Mouse (Mus musculus) forebrain, embryonic 12.5 days (tissue): ENCODE results near the gene Rce1. TPM values are rescaled to one million over a fixed set of nuclear protein-coding genes. Genes with fewer than 3 reads are reported as not detected.

Experiments
- ATAC-seq: fragments of 200-750 bp; cut with Nextera tagmentation; 2 replicates; pipeline ENCODE4 v1.8.0; 2017; ENCODE audit warnings: moderate TSS enrichment; ENCODE audit not compliant: low FRiP score
- H3K27ac ChIP-seq: fragments of 300-500 bp; sonication (generic); 2 replicates; pipeline ENCODE4 v1.5.1; 2016; ENCODE audit warnings: mild to moderate bottlenecking
- H3K27me3 ChIP-seq: fragments of 300-500 bp; sonication (generic); 2 replicates; pipeline ENCODE4 v1.6.1; 2016; ENCODE audit warnings: mild to moderate bottlenecking
- H3K36me3 ChIP-seq: fragments of 300-500 bp; sonication (generic); replicated peaks from 2 replicates; pipeline ENCODE4 v1.6.1; 2016; ENCODE audit warnings: mild to moderate bottlenecking
- H3K4me1 ChIP-seq: fragments of 300-500 bp; sonication (generic); 2 replicates; pipeline ENCODE4 v1.6.1; 2016
- H3K4me2 ChIP-seq: fragments of 300-500 bp; sonication (generic); 2 replicates; pipeline ENCODE4 v1.6.1; 2016; ENCODE audit warnings: mild to moderate bottlenecking, moderate library complexity
- H3K4me3 ChIP-seq: fragments of 300-500 bp; sonication (generic); replicated peaks from 2 replicates; pipeline ENCODE4 v1.5.1; 2016; ENCODE audit warnings: mild to moderate bottlenecking
- H3K9ac ChIP-seq: fragments of 300-500 bp; sonication (generic); 2 replicates; pipeline ENCODE4 v1.6.1; 2016; ENCODE audit warnings: mild to moderate bottlenecking
- H3K9me3 ChIP-seq: fragments of 300-500 bp; sonication (generic); 2 replicates; pipeline ENCODE4 v1.6.1; 2016
- whole genome bisulfite sequencing: fragments of 180-500 bp; shearing (Covaris S2); methylation state at CpG from one replicate; pipeline ENCODE4 v1.1.7; 2016; 5-methylcytosine and 5-hydroxymethylcytosine counted together
- polyA plus RNA-seq: library from polyadenylated mRNA; unstranded; fragments of >200 nt; fragmentation: Nextera tagmentation; extraction: Ambion mirVana; gene quantifications from 2 replicates; pipeline ENCODE4 v1.2.1, GENCODE M21; 2016

Gene Rce1
- 57.8 and 63.0 TPM in 2 replicates for polyA plus RNA-seq

DNA sequence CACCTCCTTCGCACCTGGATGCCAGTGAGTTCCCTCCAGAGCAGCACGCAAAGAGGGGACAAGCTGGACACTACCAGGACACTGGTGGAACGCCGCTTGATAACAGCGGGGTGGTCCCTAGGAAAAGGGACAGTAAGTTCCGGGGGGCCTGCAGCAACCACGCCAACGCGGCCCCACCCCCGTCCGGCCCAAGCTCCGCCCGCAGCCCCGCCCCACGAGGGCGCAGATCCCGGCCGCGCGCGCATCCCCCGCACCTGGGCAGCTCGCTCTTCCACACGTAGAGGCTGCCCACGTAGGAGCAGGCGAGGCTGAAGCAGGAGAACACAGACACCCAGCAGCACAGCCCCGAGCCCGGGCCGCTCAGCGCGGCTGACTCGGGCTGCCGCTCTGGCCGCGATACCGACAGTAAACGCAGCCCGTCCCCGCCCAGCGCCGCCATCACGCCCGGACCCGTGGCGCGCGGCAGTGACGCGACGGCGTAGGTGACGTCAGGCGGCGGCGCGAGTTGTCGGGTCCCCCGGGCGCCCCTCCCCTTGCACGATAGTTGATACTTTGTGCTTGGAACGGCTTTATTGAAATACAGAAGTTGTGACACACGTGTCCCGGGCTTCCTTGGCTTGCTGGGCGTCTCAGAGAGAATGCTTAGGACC lies at the start of gene Rce1:
Rce1 (minus strand) TSS at position 463 of the 650 bp plus-strand sequence.
- peaks cover 38% of the 10 kb centered on the region for H3K36me3 ChIP-seq
- peak within 1 kb of the TSS; percentile 93 for H3K9ac ChIP-seq
- peak within 1 kb of the TSS; percentile 88 for H3K27ac ChIP-seq
- WGBS, result under 1% methylated on average over 64 of the region's 64 CpGs
- peak within 1 kb of the TSS; percentile 79 for H3K4me3 ChIP-seq
- H3K27me3 ChIP-seq, result no peaks in the 10 kb centered on the region
- H3K4me2 ChIP-seq, result peak within 1 kb of the TSS; percentile 88
- peak; percentile 84 for ATAC-seq
- H3K9me3 ChIP-seq, result no peaks in the 10 kb centered on the region
- H3K4me1 ChIP-seq, result peaks cover 47% of the 10 kb centered on the region

DNA sequence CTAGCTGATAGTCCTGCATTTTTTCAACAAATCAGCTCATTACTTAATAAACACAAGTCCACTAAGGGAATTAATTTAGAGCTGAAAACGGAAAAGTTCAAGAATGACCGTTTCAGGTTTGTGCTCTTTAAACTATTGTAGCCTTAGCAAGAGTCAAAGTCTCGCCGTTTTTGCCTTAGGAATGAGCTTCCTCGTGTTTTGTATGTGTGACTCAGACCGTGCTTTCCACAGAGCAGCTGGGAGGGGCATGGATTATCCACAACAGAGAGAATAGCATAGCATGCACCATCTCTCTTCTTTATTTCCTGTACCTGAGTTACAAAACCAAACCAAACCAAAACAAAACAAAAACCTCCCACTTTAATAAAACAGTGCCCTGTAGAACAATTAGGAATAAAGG lies 47.0 kb upstream of the Rce1 start:
- H3K4me1 ChIP-seq, result no peaks in the 10 kb centered on the region
- H3K4me3 ChIP-seq, result no peak overlapping the region
- H3K9me3 ChIP-seq, result no peaks in the 10 kb centered on the region
- WGBS, result 55% methylated on average over 6 of the region's 6 CpGs
- H3K27ac ChIP-seq, result no peak overlapping the region
- no peak for ATAC-seq
- no peak overlapping the region for H3K9ac ChIP-seq
- no peaks in the 10 kb centered on the region for H3K36me3 ChIP-seq
- H3K4me2 ChIP-seq, result no peak overlapping the region
- H3K27me3 ChIP-seq, result no peaks in the 10 kb centered on the region

DNA sequence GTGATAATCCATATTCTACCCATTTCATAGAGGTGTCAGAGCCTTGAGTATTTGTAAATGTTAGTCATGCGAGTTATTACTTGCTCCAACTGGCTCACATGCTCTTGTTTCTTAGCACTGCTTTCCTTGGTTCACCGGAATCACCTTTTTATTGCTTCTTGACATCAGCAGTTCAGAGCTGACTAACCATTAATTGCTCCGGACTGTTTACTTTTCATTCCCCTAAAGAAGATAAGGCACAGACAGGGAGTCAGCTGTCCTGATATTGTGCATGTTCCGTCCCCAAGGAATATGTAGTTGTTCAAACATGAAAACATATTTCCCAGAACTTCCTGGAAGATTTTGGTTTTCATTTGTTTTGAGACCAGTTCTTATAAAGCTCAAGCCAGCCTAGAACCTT lies 45.3 kb upstream of the Rce1 start:
- H3K4me2 ChIP-seq, result no peak overlapping the region
- no peak overlapping the region for H3K27ac ChIP-seq
- H3K9me3 ChIP-seq, result no peaks in the 10 kb centered on the region
- H3K9ac ChIP-seq, result no peak overlapping the region
- H3K27me3 ChIP-seq, result no peaks in the 10 kb centered on the region
- H3K4me1 ChIP-seq, result no peaks in the 10 kb centered on the region
- no peak overlapping the region for H3K4me3 ChIP-seq
- no peak for ATAC-seq
- WGBS, result 91% methylated on average over 4 of the region's 4 CpGs
- no peaks in the 10 kb centered on the region for H3K36me3 ChIP-seq

DNA sequence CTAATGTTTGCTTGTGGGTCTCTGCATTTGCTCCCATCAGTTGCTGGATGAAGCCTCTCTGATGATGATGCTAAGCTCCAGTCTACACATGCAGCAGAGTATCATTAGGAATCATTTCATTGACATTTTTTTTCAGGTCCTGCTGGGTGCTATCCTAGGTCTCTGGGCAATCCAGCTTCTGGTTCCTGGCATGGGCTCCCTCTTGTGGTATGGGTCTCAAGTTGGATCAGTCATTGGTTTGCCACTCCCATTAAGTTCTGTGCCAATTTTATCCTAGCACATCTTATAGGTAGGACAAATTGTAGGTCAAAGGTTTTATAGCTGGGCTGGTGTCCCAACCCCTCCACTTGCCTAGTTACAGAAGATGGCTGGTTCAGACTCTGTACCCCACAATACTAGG lies 41.4 kb upstream of the Rce1 start:
- Histone ChIP-seq H3K27me3 (no peaks in the 10 kb centered on the region), H3K4me1 (no peaks in the 10 kb centered on the region), H3K4me2 (no peak overlapping the region), H3K36me3 (no peaks in the 10 kb centered on the region), H3K9ac (no peak overlapping the region), H3K4me3 (no peak overlapping the region), H3K9me3 (no peaks in the 10 kb centered on the region), H3K27ac (no peak overlapping the region)
- no peak for ATAC-seq

DNA sequence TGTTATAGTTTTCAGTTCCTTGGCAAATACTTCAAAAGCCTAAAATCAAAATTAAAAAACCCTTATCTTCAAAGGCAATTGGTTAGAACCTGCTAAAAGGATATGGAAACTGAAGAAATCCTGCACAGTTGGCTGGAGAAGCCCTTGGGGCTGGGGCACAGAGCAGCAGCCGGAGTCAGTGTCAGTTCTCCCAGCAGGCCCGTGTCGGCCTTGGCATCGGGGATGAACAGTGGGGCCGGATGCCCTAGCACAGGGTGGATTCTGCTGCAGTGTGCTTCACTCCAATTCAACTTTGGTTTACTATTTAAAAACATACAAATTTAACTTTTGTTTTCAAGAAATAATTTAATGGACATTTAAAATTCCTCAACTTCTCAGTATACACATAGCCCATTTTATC lies 32.7 kb upstream of the Rce1 start:
- 89% methylated on average over 5 of the region's 5 CpGs for WGBS
- Histone ChIP-seq H3K4me2 (no peak overlapping the region), H3K36me3 (no peaks in the 10 kb centered on the region), H3K9me3 (no peaks in the 10 kb centered on the region), H3K4me1 (no peaks in the 10 kb centered on the region), H3K9ac (no peak overlapping the region), H3K27ac (no peak overlapping the region), H3K4me3 (no peak overlapping the region), H3K27me3 (no peaks in the 10 kb centered on the region)
- ATAC-seq, result no peak

DNA sequence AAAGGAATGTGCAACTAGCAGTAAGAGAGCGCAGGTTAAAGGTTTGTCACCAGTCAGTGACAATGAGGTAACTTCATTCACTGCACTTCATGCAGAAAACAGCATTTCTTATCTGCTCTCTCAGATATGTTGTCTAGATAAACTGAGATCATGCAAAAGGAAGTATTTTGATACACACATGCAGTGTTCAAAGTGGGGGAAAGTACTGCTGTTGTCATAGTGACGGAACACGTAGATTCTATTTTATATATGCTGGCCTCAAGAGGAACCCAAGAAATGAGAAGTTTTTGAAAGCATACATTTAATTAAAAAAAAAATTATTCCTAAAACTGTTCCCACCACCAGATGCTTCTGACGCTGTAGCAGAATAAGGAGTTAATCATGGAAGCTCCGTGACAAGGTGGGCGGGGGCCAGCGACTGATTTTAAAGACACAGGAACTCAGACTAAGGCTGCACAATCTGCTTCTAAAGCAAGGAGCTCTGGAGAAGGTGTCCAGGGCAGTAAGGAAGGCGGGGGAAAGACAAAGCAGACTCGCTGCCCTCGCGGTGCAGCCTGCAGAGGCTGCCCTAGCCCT lies 21.6 kb upstream of the Rce1 start:
- H3K27me3 ChIP-seq, result no peaks in the 10 kb centered on the region
- no peaks in the 10 kb centered on the region for H3K36me3 ChIP-seq
- no peak overlapping the region for H3K27ac ChIP-seq
- no peak overlapping the region for H3K4me3 ChIP-seq
- H3K4me2 ChIP-seq, result no peak overlapping the region
- 75% methylated on average over 11 of the region's 11 CpGs for WGBS
- no peak for ATAC-seq
- H3K4me1 ChIP-seq, result no peaks in the 10 kb centered on the region
- no peak overlapping the region for H3K9ac ChIP-seq
- no peaks in the 10 kb centered on the region for H3K9me3 ChIP-seq

DNA sequence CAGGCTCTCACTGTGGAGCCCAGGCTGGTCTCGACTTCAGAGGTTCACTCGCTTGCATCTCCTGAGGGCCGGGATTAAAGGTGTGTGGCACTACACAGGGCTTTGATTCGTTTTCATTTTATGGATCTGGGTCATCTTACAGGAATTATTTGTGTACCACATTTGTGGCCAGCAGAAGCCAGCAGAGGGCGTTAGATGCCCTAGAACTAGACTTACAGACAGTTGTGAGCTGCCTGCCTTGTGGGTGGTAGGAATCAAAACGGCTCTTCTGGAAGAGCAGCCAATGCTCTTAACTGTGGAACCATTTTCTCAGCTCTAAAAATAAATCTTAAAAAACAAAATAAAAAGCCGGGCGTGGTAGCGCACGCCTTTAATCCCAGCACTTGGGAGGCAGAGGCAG lies 18.8 kb upstream of the Rce1 start:
- ATAC-seq, result no peak
- Histone ChIP-seq H3K9ac (no peak overlapping the region), H3K4me2 (no peak overlapping the region), H3K4me3 (no peak overlapping the region), H3K27me3 (no peaks in the 10 kb centered on the region), H3K27ac (no peak overlapping the region), H3K36me3 (no peaks in the 10 kb centered on the region), H3K4me1 (no peaks in the 10 kb centered on the region), H3K9me3 (no peaks in the 10 kb centered on the region)
- 49% methylated on average over 10 of the region's 10 CpGs for WGBS

DNA sequence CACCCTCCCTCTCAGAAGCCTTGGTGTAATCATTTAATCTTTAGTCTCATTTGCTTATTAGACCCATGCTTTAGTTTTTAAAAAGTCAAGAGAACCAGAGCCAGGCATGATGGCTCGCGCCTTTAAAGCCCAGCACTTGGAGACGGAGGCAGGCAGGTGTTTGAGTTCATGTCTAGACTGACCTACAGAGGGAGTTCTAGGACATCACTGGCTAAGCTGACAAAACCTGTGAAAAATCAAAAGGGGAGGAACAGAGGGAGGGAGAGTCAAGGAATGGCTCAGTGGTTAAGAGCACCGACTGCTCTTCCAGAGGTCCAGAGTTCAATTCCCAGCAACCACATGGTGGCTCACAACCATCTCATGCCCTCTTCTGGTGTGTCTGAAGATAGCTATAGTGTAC lies 10.5 kb upstream of the Rce1 start:
- H3K27ac ChIP-seq, result no peak overlapping the region
- H3K4me1 ChIP-seq, result no peaks in the 10 kb centered on the region
- no peak overlapping the region for H3K4me2 ChIP-seq
- H3K27me3 ChIP-seq, result peaks cover 3% of the 10 kb centered on the region; the same call in 1 of the 2 replicates
- H3K4me3 ChIP-seq, result no peak overlapping the region
- 65% methylated on average over 4 of the region's 4 CpGs for WGBS
- ATAC-seq, result no peak
- H3K9me3 ChIP-seq, result no peaks in the 10 kb centered on the region
- H3K36me3 ChIP-seq, result no peaks in the 10 kb centered on the region
- no peak overlapping the region for H3K9ac ChIP-seq

DNA sequence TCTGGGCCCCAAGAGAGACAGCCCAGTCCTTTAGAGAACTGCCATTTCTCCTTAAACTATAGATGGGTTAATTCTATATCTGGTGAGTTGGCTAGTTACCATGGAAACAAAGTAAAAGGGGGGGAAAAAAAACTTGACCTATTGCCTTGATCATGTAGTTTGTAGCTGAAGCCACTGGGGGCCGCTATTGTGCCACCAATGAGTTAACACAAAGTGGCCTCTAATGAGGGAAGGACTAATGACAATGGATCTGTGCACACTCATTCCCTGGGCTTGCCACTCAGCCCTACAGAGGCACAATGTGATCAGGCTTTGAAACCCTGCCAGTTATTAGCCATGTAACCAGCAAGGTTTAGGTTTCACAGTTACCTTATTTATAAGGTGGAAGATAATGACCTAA lies 3.4 kb upstream of the Rce1 start:
- Histone ChIP-seq H3K27me3 (no peaks in the 10 kb centered on the region), H3K9ac (no peak overlapping the region), H3K36me3 (peaks cover 3% of the 10 kb centered on the region), H3K4me3 (no peak overlapping the region), H3K27ac (0 out of 2 replicates have a peak overlapping the region, but pooled peaks have one; percentile 5), H3K4me1 (peaks cover 47% of the 10 kb centered on the region), H3K4me2 (no peak overlapping the region), H3K9me3 (no peaks in the 10 kb centered on the region)
- peak; percentile 67; the same call in 1 of the 2 replicates for ATAC-seq
- 0% methylated on average over 1 of the region's 1 CpGs for WGBS

DNA sequence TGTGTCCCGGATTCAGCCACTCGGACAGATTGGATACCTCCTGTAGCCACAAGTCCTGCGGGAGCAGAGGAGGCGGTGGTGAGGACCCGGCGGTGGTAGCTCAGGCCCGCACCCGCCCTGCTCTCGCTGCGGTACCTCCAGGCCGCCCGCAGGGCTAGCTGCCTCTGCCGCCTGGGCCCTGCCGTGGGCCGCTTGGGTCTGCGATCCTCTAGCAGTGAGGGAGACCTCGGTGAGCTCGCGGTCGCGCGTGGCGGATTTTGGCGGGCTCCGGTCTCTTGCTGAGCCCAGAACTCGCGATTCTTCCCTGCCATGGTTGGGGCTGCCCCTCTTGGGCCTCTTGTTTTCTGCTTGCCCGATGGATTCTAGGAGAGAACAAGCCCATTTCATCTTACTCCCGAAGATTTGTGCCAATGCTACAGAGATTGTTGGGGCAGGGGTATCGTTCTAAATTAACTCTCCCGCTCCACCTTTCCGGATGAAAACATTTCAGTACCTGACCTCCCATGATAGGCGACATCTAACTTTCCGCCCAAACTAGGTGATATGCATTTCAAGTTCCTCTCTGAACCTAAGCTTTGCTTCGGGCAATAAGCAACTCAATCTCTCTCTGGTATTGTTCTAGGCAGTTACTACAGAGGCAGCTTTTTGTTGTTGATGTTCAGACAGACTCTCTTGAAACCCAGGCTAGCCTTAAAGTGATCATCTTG lies 541 bp upstream of the Rce1 start:
- H3K36me3 ChIP-seq, result peaks cover 32% of the 10 kb centered on the region
- WGBS, result 2% methylated on average over 34 of the region's 35 CpGs
- no peaks in the 10 kb centered on the region for H3K9me3 ChIP-seq
- peak; percentile 67 for ATAC-seq
- peak overlapping the region; percentile 88 for H3K4me2 ChIP-seq
- no peaks in the 10 kb centered on the region for H3K27me3 ChIP-seq
- peaks cover 47% of the 10 kb centered on the region for H3K4me1 ChIP-seq
- peak overlapping the region; percentile 79 for H3K4me3 ChIP-seq
- H3K9ac ChIP-seq, result peak overlapping the region; percentile 93
- H3K27ac ChIP-seq, result peak overlapping the region; percentile 88

DNA sequence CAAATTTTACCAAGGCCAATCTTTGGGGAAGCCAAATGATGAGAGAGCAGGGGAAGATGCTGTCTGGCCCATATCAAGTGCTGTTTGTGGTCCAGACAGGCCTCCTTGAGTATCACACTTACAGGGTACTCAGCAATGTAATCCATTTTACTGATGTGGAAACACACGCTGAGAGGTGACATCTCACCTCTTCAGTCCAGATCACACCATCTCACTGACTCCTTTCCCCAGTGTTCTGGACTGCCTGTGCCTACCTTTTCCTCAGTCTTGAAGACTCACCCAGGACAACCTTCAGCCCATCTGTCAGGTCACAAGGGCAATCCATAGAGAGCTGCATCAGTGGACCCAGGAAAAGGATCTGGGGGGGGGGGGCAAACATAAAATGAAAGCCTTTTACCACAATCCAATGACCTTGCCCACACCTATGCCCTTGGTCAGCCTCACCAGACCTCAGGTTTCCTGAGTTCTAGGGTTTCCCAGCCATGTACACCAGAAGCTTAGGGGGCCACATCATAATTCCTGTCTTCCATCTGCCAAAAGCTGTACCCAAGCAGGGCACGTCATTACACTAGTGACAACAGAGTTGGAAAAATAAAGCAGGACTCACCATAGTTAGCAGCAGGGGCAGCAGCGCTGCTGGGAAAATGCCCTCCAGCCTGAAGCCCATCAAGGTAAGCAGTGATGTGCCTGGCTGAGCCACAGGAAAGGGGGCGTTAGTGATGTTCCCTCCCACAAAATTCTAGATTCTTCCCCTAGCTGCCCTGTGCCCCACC lies 849 bp downstream of the Rce1 start:
- peak overlapping the region; percentile 93 for H3K9ac ChIP-seq
- peak overlapping the region; percentile 88; the same call in 1 of the 2 replicates for H3K27ac ChIP-seq
- 35% methylated on average over 4 of the region's 4 CpGs for WGBS
- peak; percentile 1; the same call in 1 of the 2 replicates for ATAC-seq
- H3K27me3 ChIP-seq, result no peaks in the 10 kb centered on the region
- no peaks in the 10 kb centered on the region for H3K9me3 ChIP-seq
- peaks cover 39% of the 10 kb centered on the region for H3K36me3 ChIP-seq
- H3K4me3 ChIP-seq, result peak overlapping the region; percentile 79
- H3K4me2 ChIP-seq, result peak overlapping the region; percentile 88
- peaks cover 47% of the 10 kb centered on the region for H3K4me1 ChIP-seq

DNA sequence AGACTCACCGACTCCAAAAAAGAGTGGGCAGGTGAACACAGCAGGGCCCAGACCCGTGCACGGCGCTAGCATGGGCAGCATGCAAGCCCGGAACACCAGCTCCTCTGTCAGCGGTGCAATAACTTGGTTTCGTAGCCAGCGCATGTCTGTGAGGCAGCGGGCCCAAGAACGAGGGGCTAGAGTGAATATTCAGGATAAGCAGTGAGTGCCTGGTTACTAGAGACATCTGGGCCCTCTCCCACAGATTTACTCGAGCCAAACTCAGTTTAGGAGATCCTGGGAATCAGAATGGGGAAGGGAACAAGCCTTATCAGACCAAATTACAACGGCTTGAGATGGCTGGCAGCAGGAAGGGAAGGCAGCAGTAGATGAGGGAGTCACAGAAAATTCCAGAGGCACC lies 1.4 kb downstream of the Rce1 start:
- H3K4me3 ChIP-seq, result no peak overlapping the region
- 94% methylated on average over 12 of the region's 12 CpGs for WGBS

More for the DNA sequence above, 1.4 kb downstream of the Rce1 start:
- H3K4me2 ChIP-seq, result peak overlapping the region; percentile 4; the same call in 1 of the 2 replicates
- no peaks in the 10 kb centered on the region for H3K9me3 ChIP-seq
- H3K36me3 ChIP-seq, result peaks cover 39% of the 10 kb centered on the region
- no peaks in the 10 kb centered on the region for H3K27me3 ChIP-seq
- no peak overlapping the region for H3K9ac ChIP-seq
- peaks cover 44% of the 10 kb centered on the region for H3K4me1 ChIP-seq
- H3K27ac ChIP-seq, result no peak overlapping the region
- ATAC-seq, result no peak
